Mouse (Mus musculus) kidney, embryonic 16.5 days (tissue): Measurements from ENCODE around the gene Comp. TPM values are rescaled to one million over a fixed set of nuclear protein-coding genes. Genes with fewer than 3 reads are reported as not detected.

Source experiments
- ATAC-seq: fragments of 200-750 bp; cut with Nextera tagmentation; 2 replicates; pipeline ENCODE4 v1.8.0; 2017; ENCODE audit warnings: moderate TSS enrichment; ENCODE audit not compliant: low FRiP score, low TSS enrichment
- H3K27ac ChIP-seq: fragments of 300-500 bp; sonication (generic); 2 replicates; pipeline ENCODE4 v1.5.1; 2014; ENCODE audit warnings: low read length
- H3K27me3 ChIP-seq: fragments of 300-500 bp; sonication (generic); 2 replicates; pipeline ENCODE4 v1.6.1; 2014; ENCODE audit warnings: low read length, control low read depth, mixed read lengths; ENCODE audit not compliant: insufficient read depth
- H3K36me3 ChIP-seq: fragments of 300-500 bp; sonication (generic); 2 replicates; pipeline ENCODE4 v1.6.1; 2014; ENCODE audit warnings: low read length, control low read depth, mixed read lengths; ENCODE audit not compliant: insufficient read depth
- H3K4me1 ChIP-seq: fragments of 300-500 bp; sonication (generic); 2 replicates; pipeline ENCODE4 v1.6.1; 2014; ENCODE audit warnings: low read length, control low read depth, mixed read lengths; ENCODE audit not compliant: insufficient read depth
- H3K4me2 ChIP-seq: fragments of 300-500 bp; sonication (generic); replicated peaks from 2 replicates; pipeline ENCODE4 v1.6.1; 2014; ENCODE audit warnings: low read depth, low read length
- H3K4me3 ChIP-seq: fragments of 300-500 bp; sonication (generic); 2 replicates; pipeline ENCODE4 v1.5.1; 2014; ENCODE audit warnings: mild to moderate bottlenecking, low read length
- H3K9ac ChIP-seq: fragments of 300-500 bp; sonication (generic); replicated peaks from 2 replicates; pipeline ENCODE4 v1.6.1; 2014; ENCODE audit warnings: low read length
- H3K9me3 ChIP-seq: fragments of 300-500 bp; sonication (generic); 2 replicates; pipeline ENCODE4 v1.6.1; 2016; ENCODE audit warnings: low read length, control low read depth
- WGBS: fragments of 180-500 bp; shearing (Covaris S2); extraction: QIAGEN DNeasy Blood & Tissue Kit; methylation state at CpG from one replicate; pipeline ENCODE4 v1.1.7; 2014; 5-methylcytosine and 5-hydroxymethylcytosine counted together
- polyA plus RNA-seq: library from polyadenylated mRNA; unstranded; fragments of >200 nt; fragmentation: Nextera tagmentation; extraction: Ambion mirVana; gene quantifications from 2 replicates; pipeline ENCODE4 v1.2.1, GENCODE M21; 2015

Gene Comp
- polyA plus RNA-seq, 1 experiment from 2014 or later = 1.00 TPM

DNA sequence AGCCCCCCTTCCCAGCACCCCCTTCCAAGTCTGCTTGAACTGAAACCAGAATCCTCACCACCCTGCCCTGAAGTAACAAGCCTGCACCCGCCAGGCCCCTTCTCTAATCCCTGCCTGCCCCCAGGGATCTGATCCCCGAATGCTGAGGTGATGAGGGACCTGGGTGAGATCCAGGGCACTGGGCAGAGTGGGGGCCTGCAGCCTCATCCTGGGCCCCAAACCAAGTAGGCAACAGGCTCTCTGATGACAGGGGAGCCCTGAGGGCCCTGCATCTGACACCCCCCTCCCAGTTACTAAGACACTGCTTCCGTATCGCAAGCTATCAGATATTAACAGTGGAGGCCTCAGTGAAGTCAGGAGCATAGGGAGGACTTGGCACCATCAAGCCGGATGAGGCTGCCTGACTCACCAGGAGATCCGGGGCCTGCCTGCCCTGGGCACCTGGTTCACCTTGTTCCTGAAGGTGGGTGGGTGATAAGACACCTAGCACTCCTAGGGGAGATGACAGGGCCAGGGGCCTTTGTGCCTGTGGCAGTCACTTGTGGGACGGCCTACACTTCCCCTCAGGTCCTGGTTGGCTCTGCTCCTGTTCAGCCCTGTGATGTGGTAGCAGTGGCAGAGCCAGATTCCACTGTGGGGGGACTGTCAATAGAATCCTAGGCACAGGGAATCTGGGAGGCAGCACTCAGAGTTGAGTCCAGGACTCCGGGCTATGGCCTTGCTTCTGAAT, 21.1 kb downstream of the Comp start:
- WGBS = 79% methylated on average over 8 of the region's 8 CpGs

GRCm38 (mm10) chr8:70395649-70396048, 22.3 kb downstream of the Comp start:
- Histone ChIP-seq H3K4me3 (no peak overlapping the region), H3K9ac (no peak overlapping the region), H3K9me3 (no peaks in the 10 kb centered on the region), H3K27me3 (no peaks in the 10 kb centered on the region), H3K4me1 (no peaks in the 10 kb centered on the region), H3K36me3 (peaks cover 3% of the 10 kb centered on the region; the same call in 1 of the 2 replicates), H3K4me2 (no peak overlapping the region), H3K27ac (no peak overlapping the region)
- WGBS = 79% methylated on average over 5 of the region's 5 CpGs
- no peak for ATAC-seq

More for the DNA sequence above, 21.1 kb downstream of the Comp start:
- Histone ChIP-seq H3K4me3 (no peak overlapping the region), H3K27me3 (no peaks in the 10 kb centered on the region), H3K36me3 (0 out of 2 replicates have a peak, but pooled peaks cover 7% of the 10 kb centered on the region), H3K9ac (no peak overlapping the region; the same call in 1 of the 2 replicates), H3K27ac (no peak overlapping the region), H3K4me2 (no peak overlapping the region), H3K4me1 (no peaks in the 10 kb centered on the region), H3K9me3 (no peaks in the 10 kb centered on the region)
- no peak for ATAC-seq

DNA sequence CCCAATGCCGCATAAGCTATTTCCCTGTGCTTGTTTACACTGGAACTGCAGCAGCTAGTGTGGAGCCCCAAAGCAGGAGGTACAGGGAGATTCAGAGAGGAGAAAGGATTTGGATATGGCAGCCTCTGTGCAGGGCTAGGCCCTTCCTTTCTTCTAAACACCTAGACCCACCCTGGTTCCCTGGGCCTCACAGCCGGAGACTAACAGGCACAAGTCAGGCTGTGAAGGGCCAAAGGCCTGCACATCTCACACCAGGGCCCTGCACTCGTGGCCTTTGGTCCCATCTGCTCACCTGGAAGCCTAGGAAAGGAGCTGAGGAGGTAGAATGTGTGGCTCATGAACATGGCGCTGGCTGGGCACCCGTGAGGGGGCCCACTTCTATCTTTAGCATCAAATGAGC, 22.8 kb downstream of the Comp start:
- peaks cover 3% of the 10 kb centered on the region; the same call in 1 of the 2 replicates for H3K36me3 ChIP-seq
- 86% methylated on average over 5 of the region's 5 CpGs for WGBS
- ATAC-seq = no peak
- H3K27ac ChIP-seq = no peak overlapping the region
- no peaks in the 10 kb centered on the region for H3K9me3 ChIP-seq
- no peak overlapping the region for H3K4me2 ChIP-seq
- H3K9ac ChIP-seq = no peak overlapping the region
- no peaks in the 10 kb centered on the region for H3K27me3 ChIP-seq
- H3K4me3 ChIP-seq = no peak overlapping the region
- no peaks in the 10 kb centered on the region for H3K4me1 ChIP-seq

- H3K9me3 ChIP-seq = no peaks in the 10 kb centered on the region
- H3K27me3 ChIP-seq = no peaks in the 10 kb centered on the region
- H3K27ac ChIP-seq = no peak overlapping the region
- no peaks in the 10 kb centered on the region; the same call in 1 of the 2 replicates for H3K36me3 ChIP-seq
- no peak overlapping the region for H3K4me2 ChIP-seq
- no peak overlapping the region for H3K4me3 ChIP-seq
- ATAC-seq = no peak
- H3K4me1 ChIP-seq = no peaks in the 10 kb centered on the region
- H3K9ac ChIP-seq = no peak overlapping the region
- WGBS = 85% methylated on average over 16 of the region's 16 CpGs
Observed at GRCm38 (mm10) chr8:70397611-70398563, 24.5 kb downstream of the Comp start.

- Histone ChIP-seq H3K27ac (no peak overlapping the region), H3K9me3 (no peaks in the 10 kb centered on the region), H3K9ac (no peak overlapping the region), H3K4me1 (peaks cover 43% of the 10 kb centered on the region), H3K36me3 (no peaks in the 10 kb centered on the region; the same call in 1 of the 2 replicates), H3K4me2 (no peak overlapping the region), H3K4me3 (no peak overlapping the region), H3K27me3 (no peaks in the 10 kb centered on the region)
- over 99% methylated on average over 3 of the region's 3 CpGs for WGBS
- no peak for ATAC-seq
Observed at GRCm38 (mm10) chr8:70404212-70404611, 30.9 kb downstream of the Comp start.

- Histone ChIP-seq H3K27me3 (no peaks in the 10 kb centered on the region), H3K4me2 (no peak overlapping the region), H3K4me3 (no peak overlapping the region), H3K9me3 (no peaks in the 10 kb centered on the region), H3K36me3 (no peaks in the 10 kb centered on the region; the same call in 1 of the 2 replicates), H3K4me1 (peaks cover 48% of the 10 kb centered on the region), H3K27ac (0 out of 2 replicates have a peak overlapping the region, but pooled peaks have one; percentile 21), H3K9ac (0 out of 2 replicates have a peak overlapping the region, but pooled peaks have one; percentile 14)
- 12% methylated on average over 7 of the region's 7 CpGs for WGBS
- 0 out of 2 replicates have a peak, but pooled peaks have one; percentile 28 for ATAC-seq
Observed at GRCm38 (mm10) chr8:70405189-70405588, 31.8 kb downstream of the Comp start.

GRCm38 (mm10) chr8:70406427-70407069, 33.2 kb downstream of the Comp start:
- H3K9me3 ChIP-seq = no peaks in the 10 kb centered on the region
- ATAC-seq = peak; percentile 85
- H3K4me3 ChIP-seq = no peak overlapping the region
- 61% methylated on average over 11 of the region's 11 CpGs for WGBS
- H3K27me3 ChIP-seq = no peaks in the 10 kb centered on the region
- H3K4me2 ChIP-seq = no peak overlapping the region
- H3K36me3 ChIP-seq = no peaks in the 10 kb centered on the region
- peak overlapping the region; percentile 69 for H3K27ac ChIP-seq
- H3K9ac ChIP-seq = 0 out of 2 replicates have a peak overlapping the region, but pooled peaks have one; percentile 13
- peaks cover 48% of the 10 kb centered on the region for H3K4me1 ChIP-seq

DNA sequence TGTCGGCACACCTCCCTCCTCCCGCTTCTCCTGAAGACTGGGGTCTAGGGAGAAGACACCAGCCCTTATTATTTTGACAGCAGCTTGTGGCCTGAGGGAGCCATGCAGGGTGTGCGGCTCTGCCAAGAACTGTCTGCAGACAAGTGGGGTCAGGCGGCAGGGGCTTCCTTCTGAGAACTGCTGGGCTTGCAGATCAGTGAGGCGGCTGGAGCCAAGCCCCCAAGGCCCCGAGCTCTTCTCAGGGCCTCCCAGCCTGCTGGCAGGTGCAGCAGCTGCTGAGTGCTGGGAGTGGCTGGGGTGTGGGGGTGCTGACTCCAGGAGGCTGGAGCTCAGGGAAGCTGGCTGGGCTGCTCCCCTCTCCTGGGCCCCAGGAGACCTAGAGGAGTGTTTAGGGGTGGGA, 34.9 kb downstream of the Comp start:
- no peak overlapping the region for H3K4me2 ChIP-seq
- H3K4me3 ChIP-seq = no peak overlapping the region
- 44% methylated on average over 6 of the region's 6 CpGs for WGBS
- no peaks in the 10 kb centered on the region for H3K36me3 ChIP-seq
- ATAC-seq = 0 out of 2 replicates have a peak, but pooled peaks have one; percentile 19
- no peaks in the 10 kb centered on the region for H3K9me3 ChIP-seq
- peak overlapping the region; percentile 53 for H3K27ac ChIP-seq
- H3K4me1 ChIP-seq = peaks cover 48% of the 10 kb centered on the region
- H3K27me3 ChIP-seq = no peaks in the 10 kb centered on the region
- no peak overlapping the region for H3K9ac ChIP-seq

DNA sequence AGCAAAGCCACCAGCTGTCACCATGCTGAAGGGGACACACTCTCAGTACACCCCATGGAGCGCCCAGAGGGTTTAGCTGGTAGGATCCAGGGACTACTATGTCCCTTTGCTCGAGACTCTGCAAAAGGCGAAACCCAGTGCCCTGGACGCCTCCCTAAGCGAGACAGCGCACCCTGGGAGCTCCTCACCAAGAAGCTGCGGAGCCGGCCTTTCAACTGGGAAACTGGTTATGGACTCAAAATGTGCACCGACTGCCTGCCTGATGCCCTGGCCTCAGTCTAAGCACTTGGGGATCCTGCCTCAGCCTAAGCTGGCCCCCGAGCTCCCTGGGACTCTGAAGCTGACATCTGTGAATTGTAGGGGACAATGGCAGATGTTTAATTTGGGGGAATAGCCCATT, 35.7 kb downstream of the Comp start:
- H3K4me1 ChIP-seq = peaks cover 48% of the 10 kb centered on the region
- peak overlapping the region; percentile 46 for H3K9ac ChIP-seq
- peak overlapping the region; percentile 53 for H3K27ac ChIP-seq
- WGBS = 82% methylated on average over 10 of the region's 10 CpGs
- no peak overlapping the region for H3K4me3 ChIP-seq
- no peaks in the 10 kb centered on the region for H3K27me3 ChIP-seq
- ATAC-seq = no peak
- H3K4me2 ChIP-seq = no peak overlapping the region
- peaks cover 3% of the 10 kb centered on the region; the same call in 1 of the 2 replicates for H3K36me3 ChIP-seq
- no peaks in the 10 kb centered on the region for H3K9me3 ChIP-seq
